9 mouse cellular contexts compared by ENCODE assay signal in the genomic region with DNA sequence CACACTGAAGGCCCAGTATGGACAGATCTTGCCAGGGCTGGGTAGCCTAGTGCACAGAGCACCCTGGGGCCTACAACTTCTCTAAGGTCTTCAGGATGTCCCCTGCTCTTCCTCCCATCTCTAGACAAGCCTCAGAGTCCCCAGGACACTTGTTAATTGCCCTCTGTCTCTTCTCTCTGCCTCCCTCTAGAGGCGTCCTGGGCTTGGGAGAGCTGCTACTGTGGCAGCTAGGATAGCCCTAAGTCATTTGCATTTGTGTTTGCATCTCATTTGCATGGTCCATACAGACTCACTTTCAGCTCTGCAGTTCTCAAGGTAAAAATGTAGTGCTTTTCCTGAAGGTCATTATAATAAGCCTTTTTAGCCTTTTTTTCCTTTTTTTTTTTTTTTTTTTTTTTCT. TPM values are rescaled to one million over a fixed set of nuclear protein-coding genes. Genes with fewer than 3 reads are reported as not detected.
A peak's percentile ranks its signal among the peaks of the same experiment; 100 is the strongest.
DNase-seq lines count a peak whose midpoint lies in the region; ATAC-seq and TF ChIP-seq lines count a peak whose summit lies in the region.
"Had no signal": no experiment of that assay in that cellular context is flagged by ENCODE, and none has a peak within 500 bp of the region (broad histone marks: within the 10 kb centered on the region; RNA-seq: fewer than 3 reads in every experiment).

No protein-coding gene starts in this region.

- H3K27me3 ChIP-seq in liver, embryonic 11.5 days (replicated peaks; ENCODE audit: control insufficient read depth, insufficient read depth, low read length), result no peaks in the 10 kb centered on the region

- WGBS in liver, embryonic 11.5 days, result 23% methylated on average over 1 of the region's 1 CpGs

- peak; percentile 43; the same call in 1 of the 2 replicates for ATAC-seq in liver, embryonic 11.5 days (replicated peaks; ENCODE audit: low FRiP score)

- TF ChIP-seq CTCF in layer of hippocampus, adult 2 months (conservative IDR thresholded peaks at IDR 0.05), result peak; percentile 75

- no peak overlapping the region for H3K4me2 ChIP-seq in liver, embryonic 11.5 days

- H3K4me3 ChIP-seq in layer of hippocampus, adult 2 months, result no peak overlapping the region
- no peak overlapping the region for H3K4me3 ChIP-seq in liver, embryonic 11.5 days (ENCODE audit: low read depth, low read length)
- H3K4me3 ChIP-seq: megakaryocyte, embryonic 14.5 days had no signal

- no peak overlapping the region for H3K9ac ChIP-seq in liver, embryonic 11.5 days (ENCODE audit: low read depth, low read length)

- 0 out of 2 replicates have a peak, but pooled peaks cover 5% of the 10 kb centered on the region for H3K4me1 ChIP-seq in liver, embryonic 11.5 days (replicated peaks; ENCODE audit: control insufficient read depth, insufficient read depth, low read length)
- H3K4me1 ChIP-seq: megakaryocyte, embryonic 14.5 days had no signal

- no peaks in the 10 kb centered on the region for H3K36me3 ChIP-seq in liver, embryonic 11.5 days (ENCODE audit: control insufficient read depth, insufficient read depth, low read length)

- no peak overlapping the region for H3K27ac ChIP-seq in layer of hippocampus, adult 2 months
- H3K27ac ChIP-seq in liver, embryonic 11.5 days (ENCODE audit: low read depth, low read length), result no peak overlapping the region

- H3K9me3 ChIP-seq in liver, embryonic 11.5 days (ENCODE audit: control insufficient read depth, low read length), result no peaks in the 10 kb centered on the region
- H3K9me3 ChIP-seq: megakaryocyte, embryonic 14.5 days had no signal

- DNase-seq in adrenal gland, postnatal 36 days, result peak; percentile 34 to 42
- DNase-seq in adrenal gland, adult 18-20 months (ENCODE audit: low spot score in 2 of 2), result no peak
- DNase-seq in layer of hippocampus, adult 2 months (ENCODE audit: low spot score in 2 of 2), result no peak
- no peak for DNase-seq in layer of hippocampus, postnatal 14 days (ENCODE audit: low spot score in 2 of 2)
- peak; percentile 60 for DNase-seq in c-Kit-positive CD71-positive TER-119-negative erythroid progenitor cells, embryonic 14.5 days (ENCODE audit: low read depth)
- DNase-seq in liver, embryonic 11.5 days (ENCODE audit: low spot score), result no peak
- peak; percentile 8 to 20 for DNase-seq in thymus, postnatal 36 days
- no peak for DNase-seq in spleen, adult 18-20 months

RNA-seq across cellular contexts. Expression of a gene that starts 11.7 kb away (rescaled TPM):
- total RNA-seq in adrenal gland, postnatal 36 days (2021), result under 1 TPM; 0.36 to 0.79 TPM
- 1 to 10 TPM in 1 of 2 experiments, under 1 TPM in 1; 0.74 to 1.3 TPM for total RNA-seq in adrenal gland, adult 18-20 months (2021)
- 10 to 100 TPM; 14.1 to 18.5 TPM for total RNA-seq in layer of hippocampus, adult 2 months (2021)
- 10 to 100 TPM; 16.1 to 16.3 TPM for total RNA-seq in layer of hippocampus, postnatal 14 days (2021)
- 0.53 and 0.66 TPM in 2 replicates for polyA plus RNA-seq in liver, embryonic 11.5 days (2014; fragmentation: Nextera tagmentation; extraction: Ambion mirVana)

RNA-seq across cellular contexts. Expression of a gene that starts 56.0 kb away (rescaled TPM):
- total RNA-seq in adrenal gland, postnatal 36 days (2021), result 10 to 100 TPM; 20.9 to 21.5 TPM
- total RNA-seq in adrenal gland, adult 18-20 months (2021), result 10 to 100 TPM; 20.7 to 20.8 TPM
- 10 to 100 TPM; 27.3 to 29.3 TPM for total RNA-seq in layer of hippocampus, adult 2 months (2021)
- 10 to 100 TPM; 24.4 to 26.0 TPM for total RNA-seq in layer of hippocampus, postnatal 14 days (2021)
- 18.2 and 21.3 TPM in 2 replicates for polyA plus RNA-seq in liver, embryonic 11.5 days (2014; fragmentation: Nextera tagmentation; extraction: Ambion mirVana)

Comparison
In these comparisons a context has a peak if more than half of its experiments do, and no peak if none do; other contexts are left out.
1. DNase-seq: peak in adrenal gland, postnatal 36 days (2 of 2), c-Kit-positive CD71-positive TER-119-negative erythroid progenitor cells, embryonic 14.5 days (single experiment) and thymus, postnatal 36 days (2 of 2); none in adrenal gland, adult 18-20 months (0 of 2), layer of hippocampus, adult 2 months (0 of 2), layer of hippocampus, postnatal 14 days (0 of 2), liver, embryonic 11.5 days (single experiment) and spleen, adult 18-20 months (0 of 2).
2. RNA of a gene that starts 11.7 kb away (total RNA-seq): 14.1 to 18.5 TPM in layer of hippocampus, adult 2 months and 16.1 to 16.3 TPM in layer of hippocampus, postnatal 14 days; 0.74 to 1.3 TPM in adrenal gland, adult 18-20 months and 0.36 to 0.79 TPM in adrenal gland, postnatal 36 days; every median in the first group is over 4 times any median in the second.